Mouse (Mus musculus) heart, embryonic 14.5 days (tissue): Measurements from ENCODE around the gene Spc24. TPM values are rescaled to one million over a fixed set of nuclear protein-coding genes. Genes with fewer than 3 reads are reported as not detected.

ENCODE experiments used
- ATAC-seq: fragments of 200-750 bp; cut with Nextera tagmentation; 2 replicates; pipeline ENCODE4 v1.8.0; 2017; ENCODE audit warnings: low read depth, moderate TSS enrichment; ENCODE audit not compliant: insufficient number of reproducible peaks, insufficient read depth, low FRiP score
- H3K27ac ChIP-seq, 2 experiments: fragments of 200-500 bp in 1 of 2; fragments of 300-500 bp in 1 of 2; sonication (generic) in 1 of 2; replicated peaks in 1 of 2; 2 replicates each; pipeline ENCODE4 v1.5.1; 2012 to 2014; ENCODE audit warnings: low read depth in 2 of 2, low read length in 2 of 2, control low read depth in 1 of 2, mild to moderate bottlenecking in 1 of 2, mixed read lengths in 1 of 2; ENCODE audit not compliant: control insufficient read depth in 1 of 2, insufficient read depth in 1 of 2
- H3K27me3 ChIP-seq: fragments of 300-500 bp; sonication (generic); 2 replicates; pipeline ENCODE4 v1.6.1; 2014; ENCODE audit warnings: mild to moderate bottlenecking, low read length, control low read depth; ENCODE audit not compliant: control insufficient read depth, insufficient read depth
- H3K36me3 ChIP-seq: fragments of 300-500 bp; sonication (generic); 2 replicates; pipeline ENCODE4 v1.6.1; 2014; ENCODE audit warnings: mild to moderate bottlenecking, control low read depth, low read length, mixed read lengths; ENCODE audit not compliant: control insufficient read depth, insufficient read depth
- H3K4me1 ChIP-seq, 2 experiments: fragments of 200-500 bp in 1 of 2; fragments of 300-500 bp in 1 of 2; sonication (generic) in 1 of 2; 2 replicates each; pipeline ENCODE4 v1.6.1; 2012 to 2014; ENCODE audit warnings: low read length in 2 of 2, control low read depth in 1 of 2, mixed read lengths in 1 of 2; ENCODE audit not compliant: control insufficient read depth in 2 of 2, insufficient read depth in 2 of 2
- H3K4me2 ChIP-seq: fragments of 300-500 bp; sonication (generic); 2 replicates; pipeline ENCODE4 v1.6.1; 2014; ENCODE audit warnings: mild to moderate bottlenecking, low read length
- H3K4me3 ChIP-seq, 2 experiments: fragments of 200-500 bp in 1 of 2; fragments of 300-500 bp in 1 of 2; sonication (generic) in 1 of 2; 2 replicates each; pipeline ENCODE4 v1.5.1; 2012 to 2014; ENCODE audit warnings: low read length in 2 of 2, mild to moderate bottlenecking in 2 of 2, control low read depth in 1 of 2, low read depth in 1 of 2, moderate library complexity in 1 of 2; ENCODE audit not compliant: control insufficient read depth in 1 of 2, insufficient read depth in 1 of 2
- H3K9ac ChIP-seq: fragments of 300-500 bp; sonication (generic); 2 replicates; pipeline ENCODE4 v1.6.1; 2014; ENCODE audit warnings: mild to moderate bottlenecking, low read length
- H3K9me3 ChIP-seq: fragments of 300-500 bp; sonication (generic); 2 replicates; pipeline ENCODE4 v1.6.1; 2016; ENCODE audit warnings: low read length, control low read depth; ENCODE audit not compliant: control insufficient read depth
- WGBS: fragments of 180-500 bp; shearing (Covaris S2); extraction: QIAGEN DNeasy Blood & Tissue Kit; methylation state at CpG from one replicate; pipeline ENCODE4 v1.1.7; 2014; 5-methylcytosine and 5-hydroxymethylcytosine counted together
- polyA plus RNA-seq: library from polyadenylated mRNA; unstranded; fragments of >200 nt; fragmentation: Nextera tagmentation; extraction: Ambion mirVana; gene quantifications from 2 replicates; pipeline ENCODE4 v1.2.1, GENCODE M21; 2014

Gene Spc24
- polyA plus RNA-seq, 1 experiment from 2014 or later, result 97.9 TPM

DNA sequence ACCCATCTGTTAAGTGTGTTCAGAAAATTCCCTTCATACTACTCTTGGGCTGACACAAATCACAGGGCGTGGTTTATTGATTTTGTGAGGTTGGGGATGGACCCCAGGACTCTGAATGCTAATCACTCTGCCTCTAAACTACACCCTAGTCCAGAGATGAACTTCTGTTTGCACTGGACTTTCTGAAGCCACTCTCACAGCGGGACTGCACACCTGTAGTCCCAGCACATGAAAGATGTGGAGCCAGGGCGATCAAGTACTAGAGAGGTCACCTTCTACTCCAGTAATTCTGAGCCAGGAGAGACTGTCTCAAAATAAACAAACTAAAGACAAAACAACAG lies 38.9 kb upstream of the Spc24 start:
- ATAC-seq, result no peak
- WGBS, result 56% methylated on average over 3 of the region's 3 CpGs
- H3K27me3 ChIP-seq, result no peaks in the 10 kb centered on the region
- peaks cover 16 to 34% of the 10 kb centered on the region in 2 experiments for H3K4me1 ChIP-seq
- H3K9me3 ChIP-seq, result no peaks in the 10 kb centered on the region
- H3K4me2 ChIP-seq, result peak overlapping the region; percentile 70
- peak overlapping the region; percentile 90 to 93 for H3K4me3 ChIP-seq
- peaks cover 59% of the 10 kb centered on the region for H3K36me3 ChIP-seq
- peak overlapping the region; percentile 93 to 96 for H3K27ac ChIP-seq
- H3K9ac ChIP-seq, result peak overlapping the region; percentile 96

DNA sequence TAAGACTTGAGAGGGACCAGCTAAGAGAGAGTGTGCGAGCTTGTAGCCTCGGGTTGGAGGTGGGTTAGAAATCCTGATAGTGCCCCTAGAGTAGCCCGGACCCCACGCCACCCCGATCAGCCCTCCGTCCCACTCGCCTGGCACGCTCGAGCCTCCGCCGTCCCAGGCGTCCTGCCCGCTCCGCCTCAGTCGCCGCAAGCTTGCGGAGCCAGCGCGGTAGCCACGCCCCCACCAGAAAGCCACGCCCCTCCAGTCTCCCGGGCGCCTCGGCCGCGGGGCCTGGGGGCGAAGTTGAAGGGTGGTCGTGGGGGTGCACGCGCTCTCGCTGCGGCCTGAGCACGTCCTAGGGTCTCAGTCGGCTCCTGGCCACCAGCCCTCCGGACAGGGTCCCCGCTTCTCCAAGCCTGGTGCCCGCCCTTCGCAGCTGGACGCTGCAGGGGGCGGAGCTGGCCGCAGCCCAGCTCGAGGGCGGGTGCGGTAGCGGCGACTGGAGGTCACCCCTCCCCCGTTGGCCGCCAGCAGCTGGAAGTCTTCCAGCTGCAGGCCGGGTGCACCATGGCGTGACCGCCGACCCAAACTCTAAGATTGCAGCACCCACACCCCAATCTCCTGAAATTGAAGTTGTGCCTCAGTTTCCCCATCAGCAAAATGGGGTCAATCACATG lies 38.4 kb upstream of the Spc24 start, which contains the start of gene Kank2:
Kank2 (minus strand) TSS at position 400 of the 665 bp plus-strand sequence.
- Histone ChIP-seq H3K4me3 (peak within 1 kb of the TSS; percentile 90 to 93), H3K4me2 (peak within 1 kb of the TSS; percentile 70), H3K4me1 (peaks cover 11 to 29% of the 10 kb centered on the region in 2 experiments), H3K36me3 (peaks cover 60% of the 10 kb centered on the region), H3K9ac (peak within 1 kb of the TSS; percentile 96), H3K9me3 (no peaks in the 10 kb centered on the region), H3K27ac (peak within 1 kb of the TSS; percentile 93 to 96), H3K27me3 (no peaks in the 10 kb centered on the region)
- under 1% methylated on average over 50 of the region's 52 CpGs for WGBS
- ATAC-seq, result peak; percentile 78

DNA sequence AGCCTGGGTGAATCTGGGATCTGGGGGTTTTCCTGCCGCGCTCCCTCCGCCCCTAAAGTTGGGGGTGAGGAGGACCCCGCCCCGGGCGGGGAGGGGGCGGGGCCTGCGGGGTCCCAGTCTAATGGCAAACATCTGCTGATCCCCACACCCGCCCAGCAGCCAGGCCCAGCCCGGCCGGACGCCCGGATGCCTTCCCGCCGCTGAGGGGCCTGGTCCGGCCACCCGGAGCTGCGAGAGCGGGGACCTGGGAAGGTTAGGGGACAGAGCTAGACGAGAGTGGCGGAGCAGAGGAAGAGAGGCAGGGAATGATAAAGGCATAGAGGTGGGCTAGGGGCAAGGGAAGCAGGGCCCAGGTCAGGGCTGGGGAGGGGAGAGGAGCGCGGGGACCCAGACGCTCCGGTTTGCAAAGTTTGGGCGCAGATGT lies 37.8 kb upstream of the Spc24 start:
- H3K36me3 ChIP-seq, result peaks cover 60% of the 10 kb centered on the region
- 0% methylated on average over 26 of the region's 26 CpGs for WGBS
- no peaks in the 10 kb centered on the region for H3K27me3 ChIP-seq
- peak; percentile 68 for ATAC-seq
- no peaks in the 10 kb centered on the region for H3K9me3 ChIP-seq
- peak overlapping the region; percentile 93 to 96 for H3K27ac ChIP-seq
- H3K4me2 ChIP-seq, result peak overlapping the region; percentile 70
- H3K4me1 ChIP-seq, result peaks cover 11 to 33% of the 10 kb centered on the region in 2 experiments
- peak overlapping the region; percentile 96 for H3K9ac ChIP-seq
- H3K4me3 ChIP-seq, result peak overlapping the region; percentile 90 to 93

DNA sequence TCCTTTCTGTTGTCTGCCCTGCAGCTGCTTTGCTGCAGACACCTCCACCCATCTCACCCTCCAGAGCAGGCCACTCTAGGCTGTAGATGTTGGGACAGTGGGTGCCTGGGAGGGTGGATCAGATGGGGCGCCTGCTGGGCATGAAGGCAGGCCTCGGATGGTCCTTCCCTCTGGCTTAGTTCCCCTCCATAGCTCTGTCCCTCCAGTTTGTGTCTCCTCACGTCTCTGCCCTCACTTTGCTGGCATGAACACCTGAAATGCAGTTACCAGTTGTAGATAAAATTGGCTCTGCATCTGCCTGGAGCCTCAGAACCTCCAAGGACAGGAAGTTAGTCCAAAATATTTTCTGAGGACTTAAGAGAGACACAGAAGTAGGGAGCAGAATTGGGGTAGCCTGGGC lies 36.8 kb upstream of the Spc24 start:
- Histone ChIP-seq H3K9me3 (no peaks in the 10 kb centered on the region), H3K27ac (peak overlapping the region; percentile 54 to 96; a peak in 3 of 4 replicates), H3K4me3 (peak overlapping the region; percentile 90 to 93; a peak in 3 of 4 replicates), H3K4me1 (peaks cover 19 to 43% of the 10 kb centered on the region in 2 experiments), H3K4me2 (peak overlapping the region; percentile 70), H3K36me3 (peaks cover 61% of the 10 kb centered on the region), H3K9ac (peak overlapping the region; percentile 96), H3K27me3 (no peaks in the 10 kb centered on the region)
- ATAC-seq, result no peak
- 54% methylated on average over 3 of the region's 3 CpGs for WGBS

DNA sequence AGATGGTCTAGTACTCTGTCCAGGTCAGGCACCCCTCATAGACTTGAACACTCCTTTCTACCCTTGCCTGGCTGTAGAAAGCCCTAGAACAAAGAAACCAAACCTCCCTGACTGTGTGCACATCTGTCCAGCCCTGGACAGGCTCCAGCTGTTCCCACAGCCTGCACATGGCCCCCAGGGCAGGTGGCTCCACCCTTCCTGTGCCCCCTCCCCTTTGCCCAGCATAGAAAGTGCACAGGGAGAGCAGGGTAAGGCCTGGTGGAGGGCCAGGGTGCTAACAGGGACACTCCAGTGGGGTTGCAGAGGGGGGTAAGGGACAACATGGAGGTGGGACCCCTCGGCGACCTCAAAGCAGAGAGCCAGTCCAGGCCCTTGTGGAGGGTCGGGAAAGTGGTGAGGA lies 36.2 kb upstream of the Spc24 start:
- Histone ChIP-seq H3K4me1 (peaks cover 25 to 50% of the 10 kb centered on the region in 2 experiments), H3K27ac (peak overlapping the region; percentile 3 to 96; a peak in 2 of 4 replicates), H3K4me3 (peak overlapping the region; percentile 6 to 90; a peak in 2 of 4 replicates), H3K9ac (peak overlapping the region; percentile 96), H3K9me3 (no peaks in the 10 kb centered on the region), H3K4me2 (peak overlapping the region; percentile 70), H3K36me3 (peaks cover 60% of the 10 kb centered on the region), H3K27me3 (no peaks in the 10 kb centered on the region)
- ATAC-seq, result no peak
- WGBS, result 38% methylated on average over 3 of the region's 3 CpGs

DNA sequence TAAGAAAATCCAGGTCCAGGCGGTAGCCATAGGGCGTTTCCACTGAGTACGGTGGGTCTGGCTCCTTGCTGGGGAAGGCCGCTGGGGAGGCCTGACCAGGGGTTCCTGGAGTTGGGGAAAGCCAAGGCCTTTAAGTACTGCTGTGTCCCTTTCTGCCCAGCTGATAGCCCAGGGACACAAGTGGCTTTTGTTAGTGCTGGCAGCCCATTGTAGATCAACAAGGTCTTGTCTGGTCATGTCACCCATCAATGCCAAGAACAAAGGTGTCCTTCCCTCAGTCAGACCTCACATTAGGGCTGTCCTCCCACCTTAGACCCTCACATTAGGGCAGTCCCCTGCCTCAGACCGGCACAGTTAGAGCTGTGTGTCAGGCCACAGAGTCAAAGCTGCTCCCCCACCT lies 35.5 kb upstream of the Spc24 start:
- H3K4me1 ChIP-seq, result peaks cover 26 to 55% of the 10 kb centered on the region in 2 experiments

DNA sequence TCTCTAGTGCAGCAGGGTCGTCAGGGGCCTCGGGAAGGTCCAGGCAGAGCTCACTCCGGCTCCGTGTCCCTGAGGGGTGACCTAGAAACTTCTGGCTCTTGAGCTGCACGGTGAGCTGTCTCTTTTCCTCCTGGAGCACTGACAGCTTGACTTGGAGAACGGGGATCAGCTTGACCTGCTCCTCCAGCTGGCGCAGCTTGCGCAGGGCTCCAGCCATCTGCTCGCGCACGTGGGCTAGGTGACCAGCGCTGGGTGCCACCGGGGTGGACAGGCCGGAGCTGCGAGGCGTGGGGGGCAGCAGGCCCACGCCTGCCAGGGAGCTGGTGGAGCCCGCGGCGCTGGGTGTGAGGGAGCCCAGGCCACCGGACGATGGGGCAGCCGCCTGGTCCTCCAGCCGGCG lies 34.8 kb upstream of the Spc24 start:
- H3K27me3 ChIP-seq, result no peaks in the 10 kb centered on the region
- no peak overlapping the region for H3K4me2 ChIP-seq
- no peak overlapping the region for H3K4me3 ChIP-seq
- peaks cover 26 to 55% of the 10 kb centered on the region in 2 experiments for H3K4me1 ChIP-seq
- WGBS, result 89% methylated on average over 25 of the region's 25 CpGs
- ATAC-seq, result no peak
- peaks cover 62% of the 10 kb centered on the region for H3K36me3 ChIP-seq
- no peak overlapping the region for H3K27ac ChIP-seq
- no peaks in the 10 kb centered on the region for H3K9me3 ChIP-seq
- no peak overlapping the region for H3K9ac ChIP-seq

More for the DNA sequence above, 35.5 kb upstream of the Spc24 start:
- no peaks in the 10 kb centered on the region for H3K9me3 ChIP-seq
- H3K4me2 ChIP-seq, result peak overlapping the region; percentile 70; the same call in 1 of the 2 replicates
- ATAC-seq, result no peak
- 74% methylated on average over 5 of the region's 5 CpGs for WGBS
- peaks cover 60% of the 10 kb centered on the region for H3K36me3 ChIP-seq
- peak overlapping the region; percentile 11; the same call in 1 of the 2 replicates for H3K9ac ChIP-seq
- no peak overlapping the region for H3K4me3 ChIP-seq
- peak overlapping the region in 1 of 2 experiments; percentile 96; a peak in 2 of 4 replicates for H3K27ac ChIP-seq
- H3K27me3 ChIP-seq, result no peaks in the 10 kb centered on the region
